Mouse (Mus musculus) brown adipose tissue, adult 24 weeks (tissue): ENCODE measurements at regions not wholly inside any gene's neighbourhood (a gene's known extent, or its start where the extent isn't known, plus 50 kb on each side); places are given as distances from the start of the nearest gene placed in this dataset.

Source experiments
- H3K27ac ChIP-seq: fragments of 200-500 bp; replicated peaks from 2 replicates; pipeline ENCODE4 v1.5.1; 2012; ENCODE audit warnings: low read depth, mild to moderate bottlenecking, low read length
- H3K4me1 ChIP-seq: fragments of 200-500 bp; 2 replicates; pipeline ENCODE4 v1.6.1; 2012; ENCODE audit warnings: low read length, mixed read lengths; ENCODE audit not compliant: control insufficient read depth, insufficient read depth, insufficient read length
- H3K4me3 ChIP-seq: fragments of 200-500 bp; 2 replicates; pipeline ENCODE4 v1.5.1; 2012; ENCODE audit warnings: low read depth, mild to moderate bottlenecking, low read length, moderate library complexity; ENCODE audit not compliant: insufficient read depth

DNA sequence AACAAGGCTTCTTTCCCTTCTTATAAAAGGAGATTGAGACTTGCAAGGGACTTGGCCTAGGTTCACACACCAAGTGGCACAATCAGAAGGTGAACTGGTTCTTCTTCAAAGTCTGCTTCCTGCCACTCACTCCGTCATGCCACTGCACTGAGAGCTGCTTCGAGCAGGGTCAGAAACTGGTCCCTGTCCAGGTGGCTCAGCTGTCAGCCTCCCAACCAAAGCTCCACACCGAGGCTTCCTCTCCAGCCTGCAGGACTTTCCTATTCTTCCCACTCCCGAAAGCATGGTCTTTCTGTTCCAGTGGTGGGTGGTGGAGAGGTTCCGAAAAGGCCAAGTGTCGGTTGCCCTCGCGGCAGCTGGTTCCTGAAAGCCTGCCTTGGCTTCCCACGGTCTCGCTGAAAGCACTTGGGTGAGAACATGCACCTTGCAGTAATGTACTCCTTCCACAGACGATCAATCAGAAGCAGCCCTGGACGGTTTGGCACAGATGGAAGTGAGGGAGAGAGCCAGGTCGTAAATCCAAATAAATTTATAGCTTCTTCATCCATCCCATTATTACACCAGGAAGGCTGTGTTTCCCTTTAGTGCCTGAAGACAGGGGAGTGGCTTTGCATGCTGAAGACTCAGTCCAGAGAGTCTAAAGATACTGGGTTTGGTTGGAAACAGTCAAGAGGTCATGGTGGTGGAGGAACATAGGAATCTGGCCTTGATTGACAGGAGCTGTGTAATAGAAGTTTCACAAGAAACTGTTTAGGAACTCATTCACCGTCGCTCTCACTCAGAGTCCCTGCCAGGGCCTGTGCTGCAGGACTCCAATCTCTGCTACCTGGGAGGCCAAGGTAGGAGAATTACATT, 306.1 kb upstream of the 4930535I16Rik start:
- H3K27ac ChIP-seq = no peak overlapping the region
- no peak overlapping the region for H3K4me3 ChIP-seq
- no peaks in the 10 kb centered on the region for H3K4me1 ChIP-seq

DNA sequence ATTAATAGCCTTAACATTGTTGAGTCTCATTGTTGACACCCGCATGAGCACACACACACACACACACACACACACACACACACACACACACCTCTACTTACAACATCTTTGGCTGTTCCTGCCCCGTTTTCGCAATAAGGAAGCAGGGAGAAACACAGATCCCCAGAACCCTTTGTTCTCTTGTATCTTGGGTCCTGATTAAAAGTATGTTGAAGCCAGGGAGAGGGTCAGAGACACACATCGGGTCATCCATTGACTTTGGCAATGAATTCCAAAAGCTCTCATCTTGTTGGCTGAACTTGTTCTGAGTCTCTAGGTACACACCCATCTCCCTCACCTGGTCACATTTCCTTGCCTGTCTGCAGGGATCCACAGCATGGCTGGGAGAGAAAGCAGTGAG, 303.9 kb upstream of the 4930535I16Rik start:
- Histone ChIP-seq H3K27ac (no peak overlapping the region), H3K4me3 (no peak overlapping the region), H3K4me1 (no peaks in the 10 kb centered on the region)

DNA sequence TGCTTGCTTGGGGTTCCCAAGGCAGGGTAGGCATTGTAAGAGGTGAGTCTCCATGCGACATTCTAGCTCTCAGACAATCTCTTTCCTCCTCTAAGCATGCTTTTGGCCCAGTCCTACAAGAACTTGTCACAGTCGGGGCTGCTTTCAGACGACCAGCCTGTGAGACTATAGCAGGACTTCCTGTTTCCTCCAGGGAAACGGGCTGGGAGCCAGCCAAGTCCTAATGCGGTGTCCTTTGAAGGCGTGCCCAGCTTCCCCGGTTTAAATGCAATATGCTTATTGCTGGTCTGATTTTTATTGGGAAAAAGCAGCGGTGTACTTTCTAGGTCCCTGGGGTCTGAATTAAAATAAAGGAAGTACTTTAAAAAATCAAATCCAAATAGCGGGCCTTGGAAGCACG, 299.4 kb upstream of the 4930535I16Rik start:
- Histone ChIP-seq H3K4me3 (no peak overlapping the region), H3K4me1 (no peaks in the 10 kb centered on the region), H3K27ac (no peak overlapping the region)

DNA sequence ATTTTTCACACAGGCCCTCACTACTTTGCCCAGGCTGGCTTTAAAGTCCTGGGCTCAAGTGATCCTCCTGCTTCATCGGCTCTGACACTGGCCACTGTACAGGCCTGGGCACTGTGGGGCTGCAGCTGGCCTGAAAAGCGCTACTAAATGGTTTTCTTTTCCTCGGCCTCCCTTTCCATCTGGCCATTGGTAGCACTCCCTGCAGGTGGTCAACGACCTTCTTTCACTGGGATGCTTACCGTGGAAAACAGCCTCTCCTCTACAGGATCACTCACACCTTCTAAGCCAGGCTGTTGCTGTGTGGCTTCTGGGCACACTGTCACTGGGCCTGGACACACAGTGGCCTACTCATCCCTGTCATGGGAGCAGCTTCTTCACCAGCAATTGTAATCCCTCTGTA, 298.5 kb upstream of the 4930535I16Rik start:
- no peak overlapping the region for H3K27ac ChIP-seq
- H3K4me3 ChIP-seq = no peak overlapping the region
- H3K4me1 ChIP-seq = no peaks in the 10 kb centered on the region

DNA sequence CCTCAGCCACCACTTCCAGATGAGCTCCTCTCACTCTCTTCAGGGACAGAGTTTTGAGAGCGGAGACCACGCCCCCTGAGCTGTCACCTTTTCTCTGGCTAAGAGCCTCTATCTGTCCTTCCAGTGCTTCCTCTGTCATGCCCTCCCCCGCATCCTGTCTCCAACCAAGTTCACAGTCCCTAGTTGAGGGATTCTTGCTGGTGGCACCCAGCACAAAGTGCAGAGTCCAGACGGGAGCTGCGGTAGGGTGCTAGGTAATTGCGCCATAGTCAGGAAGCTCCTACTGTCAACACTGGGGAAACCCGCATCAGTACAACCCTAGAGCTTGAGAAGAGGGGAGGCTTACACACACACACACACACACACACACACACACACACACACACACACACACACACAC, 297.3 kb upstream of the 4930535I16Rik start:
- no peaks in the 10 kb centered on the region for H3K4me1 ChIP-seq
- H3K4me3 ChIP-seq = no peak overlapping the region
- H3K27ac ChIP-seq = no peak overlapping the region

DNA sequence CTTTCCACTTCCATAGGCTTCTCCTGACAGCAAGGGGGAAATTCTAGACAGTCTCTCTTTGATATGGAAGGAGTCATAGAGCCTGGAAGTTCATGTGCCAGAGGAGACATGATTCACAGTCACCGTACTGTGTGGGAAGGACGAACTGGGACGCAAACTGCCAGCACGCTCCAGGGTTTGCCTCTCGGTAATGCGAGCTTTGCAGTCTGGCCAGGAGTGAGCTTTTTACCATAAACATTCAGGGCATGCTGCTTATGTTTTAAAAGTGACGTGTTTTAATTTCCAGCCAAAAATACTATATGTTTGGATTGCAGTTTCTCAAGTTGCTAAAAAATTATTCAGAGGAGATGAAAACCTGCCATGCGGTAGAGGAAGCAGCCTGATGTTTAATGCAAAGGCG, 292.3 kb upstream of the 4930535I16Rik start:
- no peak overlapping the region for H3K4me3 ChIP-seq
- no peak overlapping the region for H3K27ac ChIP-seq
- H3K4me1 ChIP-seq = no peaks in the 10 kb centered on the region

DNA sequence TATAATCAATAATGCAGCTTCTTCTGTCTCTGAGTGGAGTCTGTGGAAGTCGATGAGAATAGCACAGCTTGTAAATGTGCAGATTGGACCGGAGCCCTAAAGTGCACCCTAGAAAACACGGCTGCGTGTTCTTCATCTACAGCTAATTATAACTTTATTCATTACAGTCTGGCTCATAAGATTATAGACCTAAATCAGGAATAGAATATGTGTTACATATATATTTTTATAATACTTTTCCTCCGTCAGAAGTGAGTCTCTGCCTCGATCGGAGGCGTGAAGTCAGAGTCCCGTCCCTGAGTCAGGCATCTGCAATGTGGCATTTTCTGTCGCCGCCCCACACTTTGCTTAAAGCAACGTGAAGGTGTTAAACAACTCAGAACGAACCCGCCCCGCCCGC, 288.7 kb upstream of the 4930535I16Rik start:
- H3K4me3 ChIP-seq = no peak overlapping the region
- no peak overlapping the region for H3K27ac ChIP-seq
- H3K4me1 ChIP-seq = no peaks in the 10 kb centered on the region

DNA sequence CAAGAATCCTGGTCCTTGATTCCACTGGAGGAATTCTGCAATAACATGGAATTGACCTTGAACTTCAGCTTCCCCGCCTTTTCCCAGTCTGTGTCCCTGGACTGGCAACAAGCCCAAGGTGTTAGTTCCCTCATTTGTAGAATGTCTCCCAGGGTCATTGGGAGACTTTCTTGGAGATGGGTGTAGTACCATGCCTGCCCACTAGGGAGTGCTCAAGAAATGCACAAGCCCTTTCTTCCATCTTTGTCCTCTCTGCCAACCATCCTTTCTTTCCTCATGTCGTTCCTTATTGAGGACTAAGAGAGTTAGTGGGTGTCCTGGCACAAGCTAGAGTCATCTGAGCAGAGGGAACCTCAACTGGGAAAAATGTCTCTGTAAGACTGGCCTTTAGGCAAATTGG, 285.9 kb upstream of the 4930535I16Rik start:
- Histone ChIP-seq H3K4me1 (no peaks in the 10 kb centered on the region), H3K27ac (no peak overlapping the region), H3K4me3 (no peak overlapping the region)

DNA sequence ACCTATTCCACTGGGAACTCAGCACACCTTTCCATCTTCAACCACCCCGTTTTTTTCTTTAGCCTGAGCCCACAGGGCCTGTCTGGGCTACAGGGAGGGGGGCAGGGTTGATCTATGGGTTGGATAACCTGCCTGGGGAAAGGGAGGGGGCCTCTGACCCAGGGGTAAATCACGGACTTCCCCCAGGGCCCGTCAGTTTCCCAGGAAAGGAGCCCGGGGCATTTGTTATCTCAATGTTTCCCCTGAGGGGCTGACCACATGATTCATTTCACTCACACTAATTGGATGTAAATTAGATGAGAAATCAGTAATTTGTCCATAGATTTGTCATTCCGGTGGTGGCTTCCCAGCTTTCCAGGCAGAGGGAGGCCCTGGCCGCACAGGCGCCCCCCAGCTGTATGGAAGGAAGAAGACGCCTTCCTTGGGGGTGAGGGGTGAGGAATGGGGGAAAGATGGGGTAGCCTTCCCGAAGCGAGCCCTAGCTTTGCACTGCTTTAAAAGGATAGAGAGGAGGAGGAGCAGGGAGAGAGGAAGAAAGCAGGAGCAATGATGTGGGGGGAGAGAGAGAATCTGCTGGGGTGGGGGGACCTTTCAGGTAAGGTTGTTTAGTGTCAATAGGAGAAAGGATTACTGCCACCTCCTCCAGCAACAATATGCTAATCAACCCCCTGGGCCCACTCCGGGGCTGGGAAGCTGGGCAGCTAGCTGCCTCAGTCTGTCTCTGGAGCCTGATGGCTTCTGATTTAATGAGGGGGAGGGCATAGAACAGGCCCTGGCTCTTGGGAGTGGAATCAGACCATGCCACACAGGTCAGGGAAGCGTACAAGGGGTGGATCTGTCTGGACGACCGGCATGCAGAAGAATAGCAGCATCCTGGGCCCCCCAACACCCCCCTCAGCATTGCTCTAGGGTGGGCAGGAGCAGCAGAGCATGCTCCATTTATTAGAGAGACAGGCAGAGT, 282.3 kb upstream of the 4930535I16Rik start:
- Histone ChIP-seq H3K4me1 (no peaks in the 10 kb centered on the region), H3K27ac (no peak overlapping the region), H3K4me3 (no peak overlapping the region)

DNA sequence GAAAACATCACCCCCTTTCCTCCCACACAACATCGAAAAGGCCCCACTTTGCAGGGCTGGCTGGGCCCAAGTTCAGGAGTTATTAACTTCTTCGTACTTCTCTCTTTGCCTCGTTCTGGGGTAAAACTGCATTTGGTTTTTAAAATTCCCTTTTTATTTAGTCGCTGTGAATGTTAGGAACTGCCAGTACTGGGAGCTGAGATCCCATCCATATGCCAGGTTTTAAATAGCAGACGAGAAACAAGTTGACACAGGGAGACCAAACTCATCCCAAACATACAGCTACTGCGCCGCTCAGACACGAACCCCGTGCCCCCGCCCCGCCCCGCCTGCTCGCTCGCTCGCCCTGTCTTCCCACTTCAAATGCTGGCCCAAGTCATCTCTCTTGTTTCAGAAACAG, 281.0 kb upstream of the 4930535I16Rik start:
- no peaks in the 10 kb centered on the region for H3K4me1 ChIP-seq
- H3K4me3 ChIP-seq = no peak overlapping the region
- no peak overlapping the region for H3K27ac ChIP-seq

DNA sequence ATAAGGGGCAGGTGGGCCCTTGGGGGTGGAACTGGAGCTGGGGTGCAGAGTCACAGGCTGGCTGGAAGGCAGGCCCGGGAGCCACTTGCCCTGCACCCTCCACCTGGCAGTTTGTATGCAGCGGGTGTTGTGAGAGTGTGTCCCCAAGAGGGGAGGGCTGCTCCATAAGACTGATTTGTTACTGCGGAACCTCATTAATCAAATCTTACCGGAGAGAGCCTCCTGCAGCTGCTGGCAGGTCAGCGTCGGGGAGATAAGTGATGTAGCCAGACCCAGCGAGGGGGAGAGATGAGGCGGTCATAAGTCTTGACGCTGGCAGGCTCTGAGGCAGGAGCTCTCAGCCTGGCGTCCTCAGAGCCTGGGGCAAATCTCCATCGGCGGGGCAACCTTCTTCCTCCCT, 278.9 kb upstream of the 4930535I16Rik start:
- Histone ChIP-seq H3K4me3 (no peak overlapping the region), H3K4me1 (no peaks in the 10 kb centered on the region), H3K27ac (no peak overlapping the region)

DNA sequence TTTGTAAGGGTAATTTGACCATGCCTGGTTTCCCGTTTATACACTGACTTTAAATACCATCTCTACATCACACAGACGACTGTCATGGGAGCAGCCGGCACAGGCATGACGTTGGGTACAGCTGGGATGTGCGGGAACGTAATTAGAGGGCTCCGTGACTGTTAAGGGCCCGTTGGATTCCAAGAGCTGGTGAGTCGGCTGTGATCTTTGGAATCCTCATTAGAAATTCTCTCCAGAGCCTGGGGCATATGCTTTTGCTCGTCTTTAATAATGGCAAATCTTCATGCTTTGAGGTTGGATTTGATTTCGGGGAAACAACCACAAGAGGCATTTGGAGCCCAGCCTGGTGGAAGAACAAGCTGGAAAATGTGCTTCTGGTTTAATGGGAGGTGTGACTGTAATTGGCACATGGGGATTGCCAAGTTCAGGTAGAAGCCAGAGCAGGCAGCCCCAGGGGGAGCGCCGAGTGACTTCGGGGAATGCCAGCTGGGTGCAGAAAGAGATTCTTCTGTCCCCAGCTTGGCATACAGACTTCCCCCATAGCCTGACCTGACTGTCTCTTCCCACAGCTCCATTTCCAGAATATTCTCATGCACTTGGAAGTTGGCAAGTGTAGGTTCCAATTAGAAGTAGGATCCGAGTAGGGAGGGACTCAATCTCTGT, 275.4 kb upstream of the 4930535I16Rik start:
- no peak overlapping the region for H3K27ac ChIP-seq
- no peaks in the 10 kb centered on the region for H3K4me1 ChIP-seq
- no peak overlapping the region for H3K4me3 ChIP-seq

DNA sequence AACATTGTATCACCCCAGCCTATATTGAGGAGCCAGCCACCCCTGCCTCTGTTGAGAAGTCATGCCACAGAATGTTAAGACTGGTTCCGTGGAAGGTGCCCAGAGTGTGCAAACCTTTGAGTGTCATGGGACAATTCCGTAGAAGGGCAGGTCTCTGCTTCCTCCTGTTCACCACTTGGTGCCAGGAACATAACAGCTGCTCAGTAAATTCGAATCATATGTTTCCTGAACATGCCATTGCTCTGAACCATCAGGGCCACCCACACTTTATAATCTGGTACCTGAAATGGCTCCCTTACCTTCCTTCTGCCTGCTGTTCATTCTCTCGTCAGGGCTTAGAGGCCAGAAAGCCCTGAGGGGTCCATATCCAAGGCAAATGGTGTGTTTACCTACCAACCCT, 273.0 kb upstream of the 4930535I16Rik start:
- Histone ChIP-seq H3K27ac (no peak overlapping the region), H3K4me1 (no peaks in the 10 kb centered on the region; the same call in 1 of the 2 replicates), H3K4me3 (no peak overlapping the region)

DNA sequence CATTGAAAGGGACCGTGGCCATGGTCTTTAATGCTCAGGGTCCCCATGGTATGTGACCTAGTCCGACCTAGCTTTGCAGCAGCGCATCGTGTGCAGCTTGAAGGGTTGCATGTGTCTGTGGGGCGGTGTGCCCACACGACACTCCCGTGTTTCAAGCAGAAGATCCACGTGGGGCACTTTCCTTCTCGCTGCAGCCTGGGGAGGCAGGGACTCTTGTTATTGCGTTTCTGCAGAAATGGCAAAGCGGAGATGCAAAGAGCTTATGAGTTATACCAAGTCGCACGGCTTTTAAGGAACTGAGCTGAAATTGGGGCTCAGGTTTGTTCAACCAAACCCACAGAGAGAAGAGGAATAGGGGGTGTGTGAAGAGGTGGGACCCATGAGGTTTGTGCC, 272.2 kb upstream of the 4930535I16Rik start:
- Histone ChIP-seq H3K4me1 (no peaks in the 10 kb centered on the region; the same call in 1 of the 2 replicates), H3K27ac (no peak overlapping the region), H3K4me3 (no peak overlapping the region)

DNA sequence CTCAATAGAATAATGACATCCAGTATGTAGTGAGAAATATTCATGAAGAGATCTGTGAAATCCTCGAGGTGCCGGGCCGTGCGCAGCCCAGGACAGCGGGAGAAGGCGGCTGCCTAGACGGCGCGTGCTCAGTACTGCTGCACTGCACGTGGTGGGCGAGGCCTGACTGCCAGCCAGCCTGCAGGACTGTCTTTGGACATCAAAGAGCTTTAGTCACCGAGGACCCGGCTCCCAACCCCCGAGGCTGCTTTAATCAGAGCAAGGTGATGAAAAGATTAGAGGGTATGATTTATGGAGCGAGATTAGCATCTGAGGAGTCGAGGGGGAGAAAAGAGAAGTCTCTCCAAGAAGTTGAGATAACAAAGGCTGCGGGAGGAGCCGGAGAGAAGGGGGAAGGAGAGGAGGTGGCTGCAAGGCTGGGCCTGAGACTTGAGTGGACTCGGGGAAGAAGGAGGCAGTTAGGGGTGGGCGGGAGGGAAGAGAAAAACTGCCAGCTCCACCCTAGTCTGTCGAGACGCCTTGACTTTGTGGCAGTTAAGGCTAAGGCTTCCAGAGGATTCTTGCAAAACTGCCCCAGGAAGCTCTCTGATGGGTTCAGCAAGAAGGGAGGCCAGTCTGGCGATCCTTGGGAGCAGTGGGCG, 271.6 kb upstream of the 4930535I16Rik start:
- Histone ChIP-seq H3K27ac (no peak overlapping the region), H3K4me3 (no peak overlapping the region), H3K4me1 (no peaks in the 10 kb centered on the region; the same call in 1 of the 2 replicates)
